26 mouse cellular contexts compared by ENCODE assay signal in genomic region chr5:143819906-143820660, GRCm38 (mm10). TPM values are rescaled to one million over a fixed set of nuclear protein-coding genes. Genes with fewer than 3 reads are reported as not detected.
DNase-seq lines count a peak whose midpoint lies in the region; ATAC-seq and TF ChIP-seq lines count a peak whose summit lies in the region.
"Had no signal": no experiment of that assay in that cellular context is flagged by ENCODE, and none has a peak within 500 bp of the region (broad histone marks: within the 10 kb centered on the region; RNA-seq: fewer than 3 reads in every experiment).

No protein-coding gene starts in this region.

- H3K79me2 ChIP-seq in CH12.LX (replicated peaks; ENCODE audit: control insufficient read depth, extremely low read depth, insufficient read depth, poor library complexity, severe bottlenecking), result peaks cover 25% of the 10 kb centered on the region

- H3K9ac ChIP-seq in heart, embryonic 13.5 days, result no peak overlapping the region
- no peak overlapping the region for H3K9ac ChIP-seq in CH12.LX (ENCODE audit: insufficient read depth, low read depth)
- H3K9ac ChIP-seq in liver, embryonic 15.5 days, result peak overlapping the region; percentile 90
- H3K9ac ChIP-seq: kidney, embryonic 15.5 days; limb, embryonic 12.5 days; midbrain, embryonic 15.5 days; neural tube, embryonic 12.5 days had no signal

- no peaks in the 10 kb centered on the region for H3K9me3 ChIP-seq in heart, embryonic 13.5 days
- no peaks in the 10 kb centered on the region for H3K9me3 ChIP-seq in CH12.LX (replicated peaks; ENCODE audit: low read length)
- no peaks in the 10 kb centered on the region for H3K9me3 ChIP-seq in liver, embryonic 15.5 days (replicated peaks)
- H3K9me3 ChIP-seq: embryonic facial prominence, embryonic 13.5 days; hindbrain, embryonic 10.5 days; kidney, embryonic 15.5 days; limb, embryonic 12.5 days; midbrain, embryonic 15.5 days; neural tube, embryonic 12.5 days had no signal

- no peaks in the 10 kb centered on the region for H3K27me3 ChIP-seq in heart, embryonic 13.5 days (replicated peaks)
- H3K27me3 ChIP-seq in CH12.LX (replicated peaks), result no peaks in the 10 kb centered on the region
- no peaks in the 10 kb centered on the region for H3K27me3 ChIP-seq in liver, embryonic 15.5 days
- no peaks in the 10 kb centered on the region for H3K27me3 ChIP-seq in kidney, adult 2 months (replicated peaks; ENCODE audit: control insufficient read depth, insufficient read depth, low read length)
- H3K27me3 ChIP-seq: embryonic facial prominence, embryonic 13.5 days; kidney, embryonic 15.5 days; limb, embryonic 12.5 days; midbrain, embryonic 15.5 days; neural tube, embryonic 12.5 days had no signal

- TF ChIP-seq EP300 in CH12.LX (IDR thresholded peaks at IDR 0.05; ENCODE audit: low read length), result no peak

- no peak for TF ChIP-seq CTCF in CH12.LX (conservative IDR thresholded peaks at IDR 0.05 in 1 of 2, IDR thresholded peaks at IDR 0.05 in 1 of 2; ENCODE audit: low read depth in 2 of 2, low read length in 2 of 2)
- TF ChIP-seq CTCF in bone marrow, adult 2 months (IDR thresholded peaks at IDR 0.05; ENCODE audit: control insufficient read depth, insufficient read depth, low read length), result no peak
- no peak for TF ChIP-seq CTCF in kidney, adult 2 months (conservative IDR thresholded peaks at IDR 0.05; ENCODE audit: insufficient read depth, insufficient read length, low read depth, low read length)

- no peak for TF ChIP-seq POLR2A in CH12.LX (IDR thresholded peaks at IDR 0.05; ENCODE audit: low read depth, low read length)
- no peak for TF ChIP-seq POLR2A in bone marrow, adult 2 months (IDR thresholded peaks at IDR 0.05; ENCODE audit: borderline replicate concordance, control insufficient read depth, low read depth, low read length)
- TF ChIP-seq POLR2A in kidney, adult 2 months (IDR thresholded peaks at IDR 0.05; ENCODE audit: low read depth, low read length), result no peak

- DNase-seq in heart, postnatal 25 days (ENCODE audit: low spot score), result no peak
- no peak for DNase-seq in CH12.LX (ENCODE audit: extremely low read depth)
- no peak for DNase-seq in kidney, adult 2 months
- no peak for DNase-seq in cerebellum, postnatal 4 days (ENCODE audit: low spot score in 2 of 2)
- DNase-seq: adrenal gland, postnatal 25 days; cerebellum, adult 11 months; cerebellum, adult 9-11 months; gastrocnemius, adult 2 months; kidney, postnatal 36 days; layer of hippocampus, postnatal 36 days; lung, embryonic 14.5 days; lung, postnatal 36 days; right cerebral cortex, postnatal 14 days; thymus, postnatal 4 days had no signal

- in situ Hi-C loops in CH12.LX (cut with MboI; ENCODE audit: low pct_ligation_motif_present, low pct_unique_long_range_greater_than_20kb, low sequenced_read_pairs), result no loop called here

- no peak overlapping the region for H3K27ac ChIP-seq in heart, embryonic 13.5 days (replicated peaks)
- no peak overlapping the region for H3K27ac ChIP-seq in CH12.LX (ENCODE audit: insufficient read depth, low read depth)
- H3K27ac ChIP-seq in bone marrow, adult 2 months (ENCODE audit: control insufficient read depth, insufficient read depth, low read depth, low read length, poor library complexity), result no peak overlapping the region
- H3K27ac ChIP-seq in liver, embryonic 15.5 days (replicated peaks), result peak overlapping the region; percentile 96
- H3K27ac ChIP-seq in kidney, adult 2 months (ENCODE audit: insufficient read depth, low read depth, low read length), result no peak overlapping the region
- H3K27ac ChIP-seq: embryonic facial prominence, embryonic 13.5 days; gastrocnemius, adult 2 months; hindbrain, embryonic 10.5 days; hindbrain, postnatal 0 days; kidney, embryonic 15.5 days; limb, embryonic 12.5 days; midbrain, embryonic 15.5 days; neural tube, embryonic 12.5 days had no signal

- ATAC-seq in heart, embryonic 13.5 days (ENCODE audit: extremely low read depth, insufficient number of reproducible peaks, low FRiP score, low TSS enrichment), result no peak
- no peak for ATAC-seq in liver, embryonic 15.5 days (ENCODE audit: insufficient read depth)
- ATAC-seq: forebrain, embryonic 14.5 days; hindbrain, postnatal 0 days; intestine, embryonic 16.5 days; midbrain, embryonic 15.5 days had no signal

- H3K4me1 ChIP-seq in heart, embryonic 13.5 days, result peaks cover 16% of the 10 kb centered on the region
- H3K4me1 ChIP-seq in CH12.LX (ENCODE audit: control insufficient read depth in 1 of 2, insufficient read depth in 2 of 2), result peaks cover 0 to 12% of the 10 kb centered on the region in 2 experiments; a peak in 2 of 4 replicates
- H3K4me1 ChIP-seq in bone marrow, adult 2 months (ENCODE audit: control insufficient read depth, insufficient read depth, low read length), result no peaks in the 10 kb centered on the region; the same call in 1 of the 2 replicates
- H3K4me1 ChIP-seq in liver, embryonic 15.5 days (replicated peaks), result peaks cover 36% of the 10 kb centered on the region
- H3K4me1 ChIP-seq in kidney, adult 2 months (ENCODE audit: control insufficient read depth, insufficient read depth, low read length), result peaks cover 3% of the 10 kb centered on the region; the same call in 1 of the 2 replicates

- dilution Hi-C loops in CH12.LX (cut with MboI; ENCODE audit: extremely low pct_ligation_motif_present, extremely low pct_unique_long_range_greater_than_20kb, low sequenced_read_pairs), result no loop called here

- peak overlapping the region; percentile 90 for H3K4me3 ChIP-seq in heart, embryonic 13.5 days
- H3K4me3 ChIP-seq in CH12.LX (replicated peaks in 1 of 3; ENCODE audit: low read depth in 2 of 3, low read length in 2 of 3, poor library complexity in 1 of 3), result no peak overlapping the region
- H3K4me3 ChIP-seq in bone marrow, adult 2 months (replicated peaks; ENCODE audit: control insufficient read depth, low read depth, low read length), result peak overlapping the region; percentile 63
- peak overlapping the region; percentile 85 for H3K4me3 ChIP-seq in liver, embryonic 15.5 days (replicated peaks)
- H3K4me3 ChIP-seq in kidney, adult 2 months (ENCODE audit: insufficient read depth, low read depth, low read length), result no peak overlapping the region
- H3K4me3 ChIP-seq: gastrocnemius, adult 2 months; midbrain, embryonic 15.5 days; neural tube, embryonic 12.5 days had no signal

- no peak for TF ChIP-seq RAD21 in CH12.LX (IDR thresholded peaks at IDR 0.05; ENCODE audit: low read depth, low read length)

- intact Hi-C loops in heart, postnatal 25 days (cut with DNase I), result no loop called here

- H3K4me2 ChIP-seq in heart, embryonic 13.5 days, result peak overlapping the region; percentile 94
- peak overlapping the region; percentile 92; the same call in 1 of the 2 replicates for H3K4me2 ChIP-seq in CH12.LX (ENCODE audit: insufficient read depth, low read depth, poor library complexity, severe bottlenecking)
- peak overlapping the region; percentile 94 for H3K4me2 ChIP-seq in liver, embryonic 15.5 days
- H3K4me2 ChIP-seq: midbrain, embryonic 15.5 days had no signal

- H3K36me3 ChIP-seq in heart, embryonic 13.5 days, result no peaks in the 10 kb centered on the region
- H3K36me3 ChIP-seq in CH12.LX (replicated peaks in 1 of 2; ENCODE audit: control insufficient read depth in 1 of 2, insufficient read depth in 1 of 2, low read length in 1 of 2), result peaks cover 0 to 2% of the 10 kb centered on the region in 2 experiments
- H3K36me3 ChIP-seq in liver, embryonic 15.5 days (replicated peaks), result peaks cover 17% of the 10 kb centered on the region
- H3K36me3 ChIP-seq in kidney, adult 2 months (ENCODE audit: control insufficient read depth, insufficient read depth, low read length), result no peaks in the 10 kb centered on the region
- H3K36me3 ChIP-seq: embryonic facial prominence, embryonic 13.5 days; hindbrain, embryonic 10.5 days; kidney, embryonic 15.5 days; limb, embryonic 12.5 days; midbrain, embryonic 15.5 days; neural tube, embryonic 12.5 days had no signal

- 86% methylated on average over 24 of the region's 24 CpGs for WGBS in heart, embryonic 13.5 days
- WGBS in bone marrow, adult 2 months, result 93% methylated on average over 24 of the region's 24 CpGs
- 89% methylated on average over 24 of the region's 24 CpGs for WGBS in liver, embryonic 15.5 days (ENCODE audit: insufficient replicate concordance)
- 76% methylated on average over 24 of the region's 24 CpGs for WGBS in kidney, adult 2 months

TF ChIP-seq in CH12.LX, 34 proteins besides CTCF, POLR2A, EP300 and RAD21:
- TF ChIP-seq JUND (conservative IDR thresholded peaks at IDR 0.05; ENCODE audit: low read depth, low read length) (no peak), USF2 (conservative IDR thresholded peaks at IDR 0.05; ENCODE audit: low read depth, low read length) (no peak), GABPA (IDR thresholded peaks at IDR 0.05; ENCODE audit: insufficient replicate concordance, low read depth, low read length) (no peak), ZNF384 (IDR thresholded peaks at IDR 0.05; ENCODE audit: low read depth, low read length) (no peak), BHLHE40 (IDR thresholded peaks at IDR 0.05; ENCODE audit: low read depth, low read length) (no peak), MYC (IDR thresholded peaks at IDR 0.05; ENCODE audit: low read depth, low read length) (no peak), PAX5 (IDR thresholded peaks at IDR 0.05; ENCODE audit: low read length) (no peak), ELF1 (IDR thresholded peaks at IDR 0.05; ENCODE audit: low read depth, low read length) (no peak), TCF12 (IDR thresholded peaks at IDR 0.05; ENCODE audit: low read depth, low read length) (no peak), NELFE (IDR thresholded peaks at IDR 0.05; ENCODE audit: low read depth, low read length) (no peak), E2F4 (IDR thresholded peaks at IDR 0.05; ENCODE audit: insufficient replicate concordance, low read depth, low read length) (no peak)

RNA-seq across cellular contexts. Expression of gene Eif2ak1, which starts 2.5 kb away (rescaled TPM):
- 26.7 and 26.9 TPM in 2 replicates for polyA plus RNA-seq in heart, embryonic 13.5 days (2015; fragmentation: Nextera tagmentation; extraction: Ambion mirVana)
- total RNA-seq in heart, postnatal 25 days (2021), result 10 to 100 TPM; 18.2 TPM
- 13.4 and 15.2 TPM in 2 replicates for total RNA-seq in CH12.LX (2012; rRNA removed)
- 11.0 and 11.9 TPM in 2 replicates for total RNA-seq in CH12.LX (2014; rRNA removed)
- 26.7 and 26.9 TPM in 2 replicates for polyA plus RNA-seq in CH12.LX (2012; ENCODE audit: insufficient read length, low read depth)
- polyA plus RNA-seq in bone marrow, adult 2 months (2011; ENCODE audit: insufficient read depth, insufficient read length, low replicate concordance, missing spikeins), result 67.6 and 84.5 TPM in 2 replicates
- polyA plus RNA-seq in liver, embryonic 15.5 days (2015; fragmentation: Nextera tagmentation; extraction: Ambion mirVana), result 114 and 120 TPM in 2 replicates
- 29.9 TPM in 2 replicates for polyA plus RNA-seq in kidney, adult 2 months (2012; rRNA removed)

Comparison
In these comparisons a context has a peak if more than half of its experiments do, and no peak if none do; other contexts are left out.
1. H3K4me3 ChIP-seq: peak in heart, embryonic 13.5 days (single experiment), bone marrow, adult 2 months (single experiment) and liver, embryonic 15.5 days (single experiment); none in CH12.LX (0 of 3) and kidney, adult 2 months (single experiment).
2. Peak in every context shown above with its lines, with median percentiles within 50 percentile points of each other: H3K4me2 ChIP-seq.